Mouse (Mus musculus) liver, embryonic 12.5 days (tissue): ENCODE results near the gene Blvra. TPM values are rescaled to one million over a fixed set of nuclear protein-coding genes. Genes with fewer than 3 reads are reported as not detected.
"Not testable (repeated sequence)": the region's sequence is repeated elsewhere in the genome, so short reads cannot be mapped to it uniquely, and the experiment has no call there.

Source experiments
- ATAC-seq: fragments of 200-750 bp; cut with Nextera tagmentation; 2 replicates; pipeline ENCODE4 v1.8.0; 2017; ENCODE audit warnings: moderate number of reproducible peaks, mild to moderate bottlenecking, moderate library complexity
- H3K27ac ChIP-seq: fragments of 300-500 bp; sonication (generic); 2 replicates; pipeline ENCODE4 v1.5.1; 2016; ENCODE audit warnings: mild to moderate bottlenecking
- H3K27me3 ChIP-seq: fragments of 300-500 bp; sonication (generic); replicated peaks from 2 replicates; pipeline ENCODE4 v1.6.1; 2016; ENCODE audit warnings: mild to moderate bottlenecking, moderate library complexity
- H3K36me3 ChIP-seq: fragments of 300-500 bp; sonication (generic); 2 replicates; pipeline ENCODE4 v1.6.1; 2016; ENCODE audit warnings: mild to moderate bottlenecking, moderate library complexity
- H3K4me1 ChIP-seq: fragments of 300-500 bp; sonication (generic); 2 replicates; pipeline ENCODE4 v1.6.1; 2016
- H3K4me2 ChIP-seq: fragments of 300-500 bp; sonication (generic); 2 replicates; pipeline ENCODE4 v1.6.1; 2016; ENCODE audit warnings: mild to moderate bottlenecking, moderate library complexity
- H3K4me3 ChIP-seq: fragments of 300-500 bp; sonication (generic); 2 replicates; pipeline ENCODE4 v1.5.1; 2016; ENCODE audit warnings: mild to moderate bottlenecking, moderate library complexity
- H3K9ac ChIP-seq: fragments of 300-500 bp; sonication (generic); 2 replicates; pipeline ENCODE4 v1.6.1; 2016; ENCODE audit warnings: mild to moderate bottlenecking, moderate library complexity
- H3K9me3 ChIP-seq: fragments of 300-500 bp; sonication (generic); replicated peaks from 2 replicates; pipeline ENCODE4 v1.6.1; 2016; ENCODE audit warnings: mild to moderate bottlenecking, moderate library complexity
- WGBS: fragments of 180-500 bp; shearing (Covaris S2); methylation state at CpG from one replicate; pipeline ENCODE4 v1.1.7; 2016; ENCODE audit not compliant: insufficient replicate concordance; 5-methylcytosine and 5-hydroxymethylcytosine counted together
- polyA plus RNA-seq: library from polyadenylated mRNA; unstranded; fragments of >200 nt; fragmentation: Nextera tagmentation; extraction: Ambion mirVana; gene quantifications from 2 replicates; pipeline ENCODE4 v1.2.1, GENCODE M21; 2016

Blvra gene
- polyA plus RNA-seq, 1 experiment from 2014 or later: 64.6 TPM

- H3K4me2 ChIP-seq: peak overlapping the region; percentile 55
Measured at GRCm38 (mm10) chr2:127080591-127081218, 10.2 kb downstream of the Blvra start.

DNA sequence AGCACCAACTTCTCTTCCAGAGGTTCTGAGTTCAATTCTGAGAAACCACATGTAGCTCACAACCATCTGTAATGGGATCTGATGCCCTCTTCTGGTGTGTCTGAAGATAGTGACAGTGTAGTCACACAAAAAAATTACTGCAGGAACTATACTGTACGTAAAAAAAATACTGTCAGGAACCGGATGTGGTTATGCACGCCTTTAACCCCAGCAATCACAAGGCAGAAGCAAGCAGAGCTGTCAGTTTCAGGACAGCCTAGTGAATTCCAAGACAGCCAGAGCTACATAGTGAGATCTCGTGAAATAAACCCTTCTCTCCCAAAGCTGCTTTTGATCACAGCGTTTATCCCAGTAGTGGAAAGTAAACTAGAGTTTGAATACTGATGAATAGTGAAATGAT is 15.8 kb downstream of the Blvra start:
- H3K9ac ChIP-seq: no peak overlapping the region

More at GRCm38 (mm10) chr2:127080591-127081218, 10.2 kb downstream of the Blvra start:
- 48% methylated on average over 11 of the region's 11 CpGs for WGBS
- no peaks in the 10 kb centered on the region for H3K9me3 ChIP-seq
- H3K27me3 ChIP-seq: no peaks in the 10 kb centered on the region
- H3K4me1 ChIP-seq: peaks cover 28% of the 10 kb centered on the region
- no peak overlapping the region for H3K4me3 ChIP-seq
- 0 out of 2 replicates have a peak overlapping the region, but pooled peaks have one; percentile 5 for H3K9ac ChIP-seq
- H3K27ac ChIP-seq: peak overlapping the region; percentile 77
- ATAC-seq: peak; percentile 95
- H3K36me3 ChIP-seq: peaks cover 33% of the 10 kb centered on the region

DNA sequence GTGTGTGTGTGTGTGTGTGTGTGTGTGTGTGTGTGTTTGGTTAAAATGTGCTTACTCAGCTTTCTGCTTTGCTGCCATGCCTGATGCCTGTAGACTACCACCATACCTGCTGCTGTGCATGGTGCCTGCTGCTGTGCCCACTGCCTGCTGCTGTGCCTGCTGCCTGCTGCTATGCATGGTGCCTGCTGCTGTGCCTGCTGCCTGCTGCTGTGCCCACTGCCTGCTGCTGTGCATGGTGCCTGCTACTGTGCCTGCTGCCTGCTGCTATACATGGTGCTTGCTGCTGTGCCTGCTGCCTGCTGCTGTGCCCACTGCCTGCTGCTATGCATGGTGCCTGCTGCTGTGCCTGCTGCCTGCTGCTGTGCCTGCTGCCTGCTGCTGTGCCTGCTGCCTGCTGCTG is 19.7 kb downstream of the Blvra start:
- H3K9ac ChIP-seq, H3K9me3 ChIP-seq, H3K4me3 ChIP-seq, ATAC-seq, H3K27me3 ChIP-seq, H3K4me1 ChIP-seq, H3K4me2 ChIP-seq, H3K27ac ChIP-seq: not testable (repeated sequence)
- H3K36me3 ChIP-seq: peaks cover 37% of the 10 kb centered on the region

More for the DNA sequence above, 15.8 kb downstream of the Blvra start:
- WGBS: 73% methylated on average over 5 of the region's 5 CpGs
- Histone ChIP-seq H3K27me3 (no peaks in the 10 kb centered on the region), H3K36me3 (peaks cover 53% of the 10 kb centered on the region), H3K27ac (no peak overlapping the region), H3K4me2 (no peak overlapping the region), H3K4me3 (no peak overlapping the region), H3K4me1 (peaks cover under 1% of the 10 kb centered on the region), H3K9me3 (no peaks in the 10 kb centered on the region)
- ATAC-seq: no peak

DNA sequence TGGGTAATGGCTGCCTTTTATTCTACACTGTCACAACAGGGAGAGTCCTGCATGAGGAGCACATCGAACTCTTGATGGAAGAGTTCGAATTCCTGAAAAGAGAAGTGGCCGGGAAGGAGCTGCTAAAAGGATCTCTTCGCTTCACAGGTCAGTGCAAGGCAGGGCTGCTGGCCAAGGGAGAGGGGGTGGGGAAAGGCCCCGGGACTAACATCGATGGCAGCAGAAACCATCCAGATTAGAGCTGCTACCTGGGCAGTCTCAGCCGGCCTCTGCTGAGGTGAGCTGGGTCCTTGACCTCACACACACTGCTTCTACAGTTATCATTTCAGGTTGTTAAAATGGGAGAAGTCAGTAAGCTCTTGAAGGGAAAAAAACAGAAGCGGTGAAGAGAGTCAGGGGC is 21.5 kb downstream of the Blvra start:
- Histone ChIP-seq H3K4me2 (no peak overlapping the region), H3K4me3 (no peak overlapping the region), H3K4me1 (no peaks in the 10 kb centered on the region), H3K36me3 (peaks cover 30% of the 10 kb centered on the region), H3K27ac (no peak overlapping the region), H3K27me3 (no peaks in the 10 kb centered on the region), H3K9me3 (no peaks in the 10 kb centered on the region), H3K9ac (no peak overlapping the region)
- 71% methylated on average over 8 of the region's 8 CpGs for WGBS
- no peak for ATAC-seq

GRCm38 (mm10) chr2:127108986-127109385 is 38.5 kb downstream of the Blvra start:
- no peak for ATAC-seq
- no peaks in the 10 kb centered on the region for H3K4me1 ChIP-seq
- H3K4me3 ChIP-seq: no peak overlapping the region
- WGBS: 88% methylated on average over 4 of the region's 4 CpGs
- H3K9ac ChIP-seq: no peak overlapping the region
- no peak overlapping the region for H3K4me2 ChIP-seq
- H3K27ac ChIP-seq: no peak overlapping the region
- H3K9me3 ChIP-seq: no peaks in the 10 kb centered on the region
- H3K27me3 ChIP-seq: no peaks in the 10 kb centered on the region
- peaks cover 100% of the 10 kb centered on the region for H3K36me3 ChIP-seq

DNA sequence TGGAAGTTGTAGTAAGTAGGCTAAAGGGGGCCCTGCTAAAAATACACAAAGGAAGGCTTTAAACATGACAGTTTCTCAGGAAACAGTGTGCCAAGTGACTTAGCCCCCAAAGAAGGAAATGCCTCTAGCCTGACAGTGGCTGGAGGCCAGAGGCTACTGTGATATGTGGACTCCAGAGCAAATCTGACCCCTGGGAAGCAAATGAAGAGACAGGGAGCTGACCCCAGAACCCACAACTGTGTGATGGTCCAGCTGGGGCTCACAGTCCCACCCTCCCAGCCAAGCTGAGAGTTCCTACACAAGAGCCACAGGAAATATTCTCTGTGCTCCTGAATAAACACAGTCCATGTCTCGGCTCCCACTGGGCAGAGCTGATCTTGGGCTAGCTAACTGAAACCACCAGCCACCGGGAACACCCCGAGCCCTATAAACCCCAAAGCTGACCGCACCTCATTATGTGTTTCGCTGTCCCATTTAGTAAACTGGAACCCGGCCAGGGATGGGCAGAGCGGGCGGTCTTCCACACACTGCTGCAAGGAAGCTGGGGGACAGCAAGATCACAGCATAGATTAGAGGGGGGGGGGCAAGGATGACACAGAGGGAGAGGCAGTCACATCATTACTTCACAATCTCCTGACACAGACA is 51.2 kb downstream of the Blvra start:
- no peaks in the 10 kb centered on the region for H3K4me1 ChIP-seq
- no peak overlapping the region for H3K4me2 ChIP-seq
- H3K4me3 ChIP-seq: no peak overlapping the region
- no peak overlapping the region for H3K27ac ChIP-seq
- no peak overlapping the region for H3K9ac ChIP-seq
- H3K36me3 ChIP-seq: peaks cover 99% of the 10 kb centered on the region
- H3K9me3 ChIP-seq: no peaks in the 10 kb centered on the region
- no peak for ATAC-seq
- H3K27me3 ChIP-seq: no peaks in the 10 kb centered on the region
- WGBS: 90% methylated on average over 8 of the region's 8 CpGs

DNA sequence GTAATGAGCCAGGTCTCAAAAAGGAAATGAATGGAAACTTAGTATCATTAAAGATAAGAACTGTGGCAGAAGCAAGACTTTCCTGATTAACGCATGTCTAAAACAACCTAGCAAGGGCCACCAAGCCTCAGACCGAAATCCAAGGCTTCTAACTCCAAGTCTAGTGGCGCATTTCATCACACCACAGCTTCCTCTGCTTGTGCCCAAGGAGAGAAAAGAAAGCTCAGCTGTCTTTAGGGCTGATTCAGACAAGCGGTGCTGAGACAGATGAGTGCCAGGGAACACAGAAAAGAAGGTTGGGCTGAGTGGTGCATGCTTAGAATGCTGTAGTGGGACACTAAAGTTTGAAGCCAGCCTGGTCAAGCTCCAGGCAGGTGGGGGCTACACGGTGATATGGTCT is 58.5 kb downstream of the Blvra start:
- Histone ChIP-seq H3K4me1 (peaks cover 43% of the 10 kb centered on the region), H3K9ac (0 out of 2 replicates have a peak overlapping the region, but pooled peaks have one; percentile 17), H3K27ac (no peak overlapping the region), H3K4me2 (no peak overlapping the region), H3K27me3 (no peaks in the 10 kb centered on the region), H3K36me3 (peaks cover 70% of the 10 kb centered on the region), H3K9me3 (no peaks in the 10 kb centered on the region), H3K4me3 (no peak overlapping the region)
- WGBS: 65% methylated on average over 5 of the region's 5 CpGs
- ATAC-seq: no peak

DNA sequence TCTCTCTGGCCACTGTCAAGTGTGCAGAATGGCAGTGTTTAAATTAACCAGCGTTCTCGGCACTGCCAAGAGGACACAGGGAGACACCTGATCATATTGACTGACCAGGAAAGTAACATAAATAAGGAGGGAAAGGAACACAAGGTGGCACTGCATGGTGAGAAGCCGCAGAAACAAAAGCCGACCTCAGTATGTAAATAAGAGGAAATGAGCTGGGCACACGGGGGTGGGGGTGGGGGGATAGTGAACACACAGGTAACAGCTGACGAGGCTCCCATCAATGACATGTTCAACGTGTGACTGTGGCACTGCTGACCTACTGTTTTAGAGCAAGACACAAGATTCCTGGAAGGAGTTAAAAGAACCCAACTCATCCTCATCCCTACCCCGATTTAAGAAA is 60.9 kb downstream of the Blvra start:
- Histone ChIP-seq H3K27ac (no peak overlapping the region), H3K4me2 (peak overlapping the region; percentile 78), H3K9ac (peak overlapping the region; percentile 88; the same call in 1 of the 2 replicates), H3K4me1 (peaks cover 56% of the 10 kb centered on the region), H3K36me3 (peaks cover 46% of the 10 kb centered on the region), H3K27me3 (no peaks in the 10 kb centered on the region), H3K9me3 (no peaks in the 10 kb centered on the region), H3K4me3 (peak overlapping the region; percentile 89; the same call in 1 of the 2 replicates)
- 57% methylated on average over 8 of the region's 8 CpGs for WGBS
- no peak for ATAC-seq

DNA sequence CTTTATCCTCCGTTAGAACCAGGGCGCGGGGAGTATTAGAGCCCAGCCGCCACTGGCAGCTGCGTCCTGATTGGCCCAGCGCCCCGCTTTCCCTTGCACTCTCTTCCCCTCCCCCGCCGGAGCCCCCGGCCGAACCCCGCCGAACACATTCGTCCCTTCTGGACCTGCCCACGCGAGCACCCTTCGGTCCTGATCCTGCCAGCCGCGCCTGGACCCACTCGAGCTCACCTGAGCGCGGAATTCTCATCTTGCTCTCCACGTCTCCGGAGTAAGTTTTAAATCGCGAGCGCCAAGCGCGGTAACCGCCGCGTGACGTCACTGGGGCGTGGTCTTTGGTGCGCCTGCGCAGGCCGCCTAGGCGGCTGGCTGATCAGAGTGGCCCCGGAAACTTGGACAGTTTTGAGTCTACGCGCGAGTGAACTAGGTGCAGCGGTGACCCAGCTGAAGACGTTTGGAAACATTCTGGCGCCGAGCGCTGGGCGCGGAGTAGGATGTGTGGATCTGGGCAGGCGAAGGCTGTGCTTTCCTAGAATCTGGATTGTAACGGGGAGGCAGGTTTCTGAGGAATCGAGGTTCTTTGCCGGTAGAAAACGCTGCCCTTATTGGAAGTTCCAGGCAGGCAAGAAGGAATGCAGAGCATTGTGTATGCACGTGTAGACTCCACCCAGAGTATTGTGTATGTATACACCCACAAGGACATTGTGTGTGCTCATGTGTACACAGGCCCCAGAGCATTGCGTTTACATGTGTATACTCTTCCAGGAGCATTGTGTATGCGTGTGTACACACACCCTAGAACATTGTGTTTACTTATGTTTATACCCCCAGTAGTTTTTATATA is 63.4 kb downstream of the Blvra start, which contains the start of gene Ncaph:
Ncaph (minus strand) TSS at position 334 of the 841 bp plus-strand sequence.
- H3K27me3 ChIP-seq: no peaks in the 10 kb centered on the region
- no peaks in the 10 kb centered on the region for H3K9me3 ChIP-seq
- peak; percentile 93 for ATAC-seq
- H3K36me3 ChIP-seq: peaks cover 32% of the 10 kb centered on the region
- H3K27ac ChIP-seq: peak within 1 kb of the TSS; percentile 97
- H3K4me3 ChIP-seq: peak within 1 kb of the TSS; percentile 89
- peak within 1 kb of the TSS; percentile 88 for H3K9ac ChIP-seq
- peaks cover 78% of the 10 kb centered on the region for H3K4me1 ChIP-seq
- H3K4me2 ChIP-seq: peak within 1 kb of the TSS; percentile 78
- 1% methylated on average over 57 of the region's 57 CpGs for WGBS

- Histone ChIP-seq H3K36me3 (peaks cover 32% of the 10 kb centered on the region), H3K4me1 (peaks cover 68% of the 10 kb centered on the region)
- H3K9ac ChIP-seq, ATAC-seq, H3K4me2 ChIP-seq, H3K9me3 ChIP-seq, H3K27me3 ChIP-seq, H3K27ac ChIP-seq, H3K4me3 ChIP-seq: not testable (repeated sequence)
- 30% methylated on average over 3 of the region's 3 CpGs for WGBS
Measured at GRCm38 (mm10) chr2:127135255-127135654, 64.8 kb downstream of the Blvra start.

- Histone ChIP-seq H3K9me3 (no peaks in the 10 kb centered on the region), H3K4me1 (peaks cover 69% of the 10 kb centered on the region), H3K9ac (no peak overlapping the region), H3K4me2 (no peak overlapping the region), H3K27ac (peak overlapping the region; percentile 22; the same call in 1 of the 2 replicates), H3K36me3 (peaks cover 42% of the 10 kb centered on the region), H3K4me3 (no peak overlapping the region), H3K27me3 (no peaks in the 10 kb centered on the region)
- 23% methylated on average over 5 of the region's 5 CpGs for WGBS
- no peak for ATAC-seq
Measured at GRCm38 (mm10) chr2:127136979-127137378, 66.5 kb downstream of the Blvra start.
